Mouse (Mus musculus): Measurements from ENCODE around the gene Neurl1b.

Gene Neurl1b

DNA sequence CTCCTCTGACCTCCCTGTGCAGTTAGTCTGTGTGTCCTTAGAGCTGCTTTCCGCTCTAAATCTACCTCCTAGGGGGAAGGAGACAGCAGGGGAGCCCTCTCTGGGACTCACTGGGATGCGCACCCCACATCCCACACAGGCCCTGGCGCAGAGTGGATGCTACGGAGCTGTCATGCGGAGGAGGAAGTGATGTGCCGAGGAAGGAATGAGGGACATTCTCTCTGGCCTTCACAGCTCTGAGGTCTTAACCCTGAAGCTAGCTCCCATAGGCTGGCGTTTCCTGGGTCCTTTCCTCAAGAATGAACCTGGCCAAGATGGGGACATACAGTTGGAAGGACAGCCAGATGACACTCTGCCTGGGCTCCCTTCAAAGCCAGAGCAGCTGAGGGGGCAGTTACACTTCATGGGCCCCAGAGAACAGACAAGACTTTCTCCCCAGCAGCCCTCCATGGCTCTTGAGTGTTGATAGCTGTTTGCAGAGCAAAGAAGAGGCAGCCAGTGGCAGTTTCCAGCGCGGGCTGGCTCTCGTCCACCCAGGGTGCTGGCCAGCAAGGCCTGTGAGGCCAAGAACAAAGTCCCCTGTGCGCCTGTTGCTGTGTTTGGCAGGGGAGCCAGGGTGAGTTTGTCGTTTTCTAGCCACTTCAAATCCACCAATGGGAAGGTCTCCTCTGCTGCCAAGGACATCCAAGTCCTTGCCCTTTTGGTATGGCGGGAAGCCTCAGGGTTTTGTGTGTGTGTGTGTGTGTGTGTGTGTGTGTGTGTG is 10.5 kb downstream of the Neurl1b start:
- POLR2A ChIA-PET = interaction anchor here in 2 of 4 experiments (1.1 to 3.3 kb wide), 6 partner anchors 8 to 150 kb away, joined by 3 to 8 read pairs (median 4); no protein-coding TSS in a partner anchor
- CTCF ChIA-PET = interaction anchor here in 3 of 4 experiments (0.6 to 4.6 kb wide), 12 partner anchors 13 to 235 kb away, joined by 3 to 26 read pairs (median 3); no protein-coding TSS in a partner anchor

DNA sequence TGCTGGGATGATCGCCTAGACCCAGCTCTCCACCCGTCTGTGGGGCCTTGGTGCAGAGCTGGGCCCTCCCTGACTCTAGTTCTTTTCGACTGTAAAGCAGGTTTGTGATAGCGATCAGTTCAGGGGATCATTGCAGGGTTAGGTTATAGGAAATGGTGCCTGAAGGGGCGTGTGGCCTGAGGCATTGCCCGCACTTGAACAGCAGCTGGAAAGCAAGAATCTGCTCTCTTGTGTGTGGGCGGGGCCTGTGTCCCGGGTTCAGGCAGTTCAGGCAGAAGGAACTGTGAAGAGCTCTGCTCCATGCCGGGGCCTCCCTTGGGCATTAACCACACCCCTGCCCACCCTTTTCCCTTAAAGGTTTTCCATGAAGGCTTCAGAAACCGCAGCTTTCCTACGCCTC is 18.7 kb downstream of the Neurl1b start:
- POLR2A ChIA-PET = interaction anchor here in 3 of 4 experiments (0.5 to 1.5 kb wide), 12 partner anchors 9 to 499 kb away, joined by 3 to 7 read pairs (median 3); partner anchors contain the start of gene Phf1 (in 1 of the 3)
- CTCF ChIA-PET = interaction anchor here (0.5 to 3.3 kb wide), 8 partner anchors 10 to 248 kb away, joined by 3 to 16 read pairs (median 5); no protein-coding TSS in a partner anchor

- ChIA-PET CTCF (interaction anchor here in 2 of 4 experiments (0.6 to 8.2 kb wide), 3 partner anchors 15 to 183 kb away, joined by 3 to 56 read pairs (median 5); no protein-coding TSS in a partner anchor), POLR2A (interaction anchor here in 1 of 4 experiments (0.7 kb wide), 1 partner anchor 72 kb away, joined by 3 read pairs; no protein-coding TSS in a partner anchor)
Observed at GRCm38 (mm10) chr17:26437089-26437815, 22.6 kb downstream of the Neurl1b start.

GRCm38 (mm10) chr17:26439001-26439400 is 24.4 kb downstream of the Neurl1b start:
- POLR2A ChIA-PET = interaction anchor here in 3 of 4 experiments (0.6 to 1.3 kb wide), 5 partner anchors 12 to 126 kb away, joined by 3 read pairs; no protein-coding TSS in a partner anchor
- CTCF ChIA-PET = interaction anchor here (0.6 to 8.2 kb wide), 8 partner anchors 13 to 186 kb away, joined by 3 to 56 read pairs (median 6); partner anchors contain the start of gene Luc7l (in 1 of the 4)

DNA sequence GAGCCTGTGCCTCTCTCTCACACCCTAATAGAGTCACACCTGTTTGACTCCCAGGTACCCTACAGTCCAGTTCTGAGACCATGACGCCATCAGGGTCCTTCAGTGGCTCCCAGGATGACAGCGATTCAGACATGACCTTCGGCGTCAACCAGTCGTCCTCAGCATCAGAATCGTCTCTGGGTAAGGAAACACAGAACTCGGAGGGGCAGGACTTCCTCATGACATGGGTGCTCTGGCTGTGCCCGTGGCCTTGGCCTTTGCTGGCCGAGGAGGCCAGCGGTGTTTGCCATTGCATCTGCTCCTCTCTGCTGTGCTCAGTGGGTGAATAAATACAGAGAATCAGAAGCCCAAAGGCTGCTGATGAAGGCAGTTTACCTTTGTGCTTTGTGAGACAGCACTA is 26.4 kb downstream of the Neurl1b start:
- ChIA-PET POLR2A (interaction anchor here in 3 of 4 experiments (0.6 to 1.5 kb wide), 3 partner anchors 11 to 229 kb away, joined by 3 to 4 read pairs (median 3); no protein-coding TSS in a partner anchor), CTCF (interaction anchor here in 2 of 4 experiments (1.0 to 8.2 kb wide), 3 partner anchors 11 to 22 kb away, joined by 3 to 56 read pairs (median 16); no protein-coding TSS in a partner anchor)

DNA sequence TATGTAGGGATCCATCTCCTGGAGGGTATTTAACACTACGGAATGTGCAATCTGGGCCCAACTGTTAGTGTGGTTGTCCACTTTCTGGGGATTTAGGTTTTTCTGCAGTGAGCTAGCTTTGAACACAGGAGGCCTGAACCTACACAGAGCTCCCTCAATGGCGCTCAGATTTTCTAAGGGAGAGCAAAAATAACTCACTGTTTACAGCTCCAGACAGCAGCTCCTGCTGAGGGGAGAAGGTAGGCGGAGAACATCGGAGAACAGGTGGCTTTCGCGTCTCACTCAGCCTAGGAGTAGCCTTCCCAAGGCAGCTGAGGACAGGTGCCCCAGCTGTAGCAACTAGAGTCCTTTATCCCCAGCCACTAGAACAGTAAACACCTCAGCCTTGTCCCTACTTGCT is 27.6 kb downstream of the Neurl1b start:
- CTCF ChIA-PET = interaction anchor here in 3 of 4 experiments (0.9 to 8.2 kb wide), 4 partner anchors 10 to 166 kb away, joined by 3 to 56 read pairs (median 10); no protein-coding TSS in a partner anchor
- POLR2A ChIA-PET = interaction anchor here in 3 of 4 experiments (0.6 to 2.5 kb wide), 14 partner anchors 9 to 213 kb away, joined by 3 to 8 read pairs (median 3); no protein-coding TSS in a partner anchor

DNA sequence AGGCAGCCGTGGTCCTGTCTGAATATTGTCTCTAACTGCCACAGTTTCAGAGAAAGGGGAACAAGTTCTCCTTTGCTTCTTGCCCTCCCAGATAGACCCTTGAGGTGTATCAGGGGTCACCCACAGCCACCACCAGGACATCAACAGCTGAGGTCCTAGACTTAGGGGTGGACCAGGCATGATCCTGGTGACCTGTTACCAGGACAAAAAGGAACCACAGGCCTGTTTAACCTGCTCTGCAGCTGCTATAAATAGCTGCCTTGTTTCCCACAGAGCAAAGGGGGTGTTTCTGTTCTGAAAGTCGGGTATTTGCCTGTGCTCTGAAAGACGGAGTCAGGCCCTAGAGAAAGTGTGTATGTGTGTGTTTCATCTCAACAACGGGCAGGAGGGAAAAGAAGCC is 29.2 kb downstream of the Neurl1b start:
- POLR2A ChIA-PET = interaction anchor here in 2 of 4 experiments (1.2 to 2.5 kb wide), 2 partner anchors 8 to 19 kb away, joined by 4 to 8 read pairs; no protein-coding TSS in a partner anchor
- CTCF ChIA-PET = interaction anchor here (1.0 to 8.2 kb wide), 4 partner anchors 8 to 9 kb away, joined by 5 to 56 read pairs (median 11); no protein-coding TSS in a partner anchor

DNA sequence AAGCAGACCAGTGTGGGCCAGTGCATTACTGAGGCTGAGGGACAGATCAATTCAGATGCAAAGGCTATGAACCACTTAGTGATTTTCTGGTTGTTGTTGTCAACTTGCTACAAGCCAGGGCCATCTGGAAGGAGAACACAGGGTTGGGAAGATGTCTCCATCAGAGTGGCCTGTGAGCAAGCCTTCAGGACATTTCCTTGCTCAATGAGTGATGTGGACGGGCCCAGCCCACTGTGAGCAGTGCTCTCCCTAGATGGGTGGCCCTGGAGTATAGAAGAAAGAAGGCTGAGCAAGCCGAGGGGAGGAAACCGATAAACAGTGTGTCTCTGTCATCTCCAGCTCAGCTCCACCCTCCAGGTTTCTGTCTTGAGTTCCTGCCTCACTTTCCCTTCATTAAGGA is 34.8 kb downstream of the Neurl1b start:
- CTCF ChIA-PET = no interaction called here

GRCm38 (mm10) chr17:26451651-26452295 is 37.1 kb downstream of the Neurl1b start:
- POLR2A ChIA-PET = interaction anchor here in 3 of 4 experiments (0.6 to 2.1 kb wide), 12 partner anchors 8 to 204 kb away, joined by 3 to 8 read pairs (median 4); partner anchors contain the start of gene Luc7l (in 1 of the 3)

More for the DNA sequence above, 34.8 kb downstream of the Neurl1b start:
- POLR2A ChIA-PET = no interaction called here

DNA sequence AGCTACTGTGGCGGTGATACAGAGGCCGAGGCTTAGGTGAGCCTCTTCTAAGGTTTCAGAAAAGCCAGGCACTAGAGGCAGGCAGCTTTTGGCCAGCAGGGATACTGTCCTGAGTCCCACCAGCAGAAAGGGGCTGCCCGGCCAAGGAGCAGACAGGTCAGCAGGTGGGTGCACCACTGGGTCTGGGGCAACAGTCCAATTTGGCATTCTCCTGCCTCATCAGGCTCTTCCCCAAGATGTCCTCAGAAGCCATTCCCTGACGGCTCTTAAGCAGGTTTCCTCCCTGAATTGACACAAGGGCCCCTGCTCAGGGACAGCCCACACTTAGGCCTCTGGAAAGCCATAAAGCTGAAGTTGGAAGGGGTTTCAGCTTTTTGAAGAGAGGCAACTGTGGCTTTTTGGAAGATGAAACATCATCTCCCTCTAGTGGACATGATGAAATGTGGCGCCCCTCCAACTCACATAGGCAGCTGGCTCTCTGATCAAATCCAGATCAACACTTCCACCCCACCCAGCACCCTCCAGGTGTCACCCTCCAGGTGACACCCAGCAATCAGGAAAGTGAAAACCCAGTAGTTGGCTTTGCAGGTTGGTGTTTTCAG is 37.8 kb downstream of the Neurl1b start:
- POLR2A ChIA-PET = interaction anchor here in 3 of 4 experiments (0.9 to 2.1 kb wide), 11 partner anchors 9 to 264 kb away, joined by 3 to 8 read pairs (median 4); partner anchors contain the start of genes Atp6v0e (in 1 of the 3) and Luc7l (in 1 of the 3)
- CTCF ChIA-PET = interaction anchor here (0.5 to 3.2 kb wide), 89 partner anchors 8 to 496 kb away, joined by 3 to 56 read pairs (median 4); partner anchors contain the start of genes Atp6v0e (in 2 of the 4) and Decr2 (in 1 of the 4)

More at GRCm38 (mm10) chr17:26451651-26452295, 37.1 kb downstream of the Neurl1b start:
- CTCF ChIA-PET = interaction anchor here (0.5 to 3.2 kb wide), 105 partner anchors 7 to 554 kb away, joined by 3 to 56 read pairs (median 4); partner anchors contain the start of genes Atp6v0e (in 3 of the 4), Fam234a (in 1 of the 4) and Phf1 (in 1 of the 4)

DNA sequence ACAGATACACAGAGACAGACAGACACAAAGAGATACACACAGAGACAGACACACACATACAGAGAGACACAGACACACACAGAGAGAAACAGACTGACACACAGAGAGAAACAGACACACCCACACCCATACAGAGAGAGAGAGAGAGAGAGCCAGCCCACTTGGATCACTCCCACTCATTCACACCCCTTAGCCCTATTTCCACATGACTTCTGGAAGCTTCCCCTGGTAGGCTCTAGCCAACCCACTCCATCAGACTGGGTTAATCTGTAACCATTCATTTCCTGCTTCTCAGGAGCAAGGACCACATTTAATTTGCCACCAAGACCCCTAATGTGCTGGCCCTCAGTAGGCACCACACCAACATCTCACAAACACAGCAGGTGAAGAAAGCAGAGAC is 42.9 kb downstream of the Neurl1b start:
- CTCF ChIA-PET = no interaction called here
- POLR2A ChIA-PET = no interaction called here

DNA sequence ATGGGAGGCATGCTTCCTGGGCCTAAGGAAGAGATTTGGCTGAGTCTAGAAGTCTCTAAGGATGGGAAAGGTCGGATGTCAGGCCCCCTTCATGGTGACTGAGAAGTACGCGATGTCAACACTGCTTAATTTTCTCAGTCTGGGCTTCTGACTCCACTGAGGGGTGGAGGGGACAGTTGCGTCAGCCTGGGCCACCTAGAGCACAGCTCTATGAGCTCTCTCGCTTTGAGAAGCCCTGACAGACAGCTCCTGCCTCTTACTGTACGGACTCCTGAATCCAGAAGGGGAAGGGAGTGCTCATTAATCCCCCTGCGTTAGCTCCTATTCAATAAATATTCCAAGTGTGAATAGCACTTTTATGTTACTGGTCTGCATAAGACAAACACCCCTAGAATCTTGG is 43.4 kb downstream of the Neurl1b start:
- ChIA-PET POLR2A (no interaction called here), CTCF (no interaction called here)

GRCm38 (mm10) chr17:26462634-26463170 is 48.1 kb downstream of the Neurl1b start:
- ChIA-PET POLR2A (interaction anchor here in 3 of 4 experiments (0.6 to 3.4 kb wide), 16 partner anchors 10 to 254 kb away, joined by 3 to 22 read pairs (median 4); partner anchors contain the start of gene Atp6v0e (in 1 of the 3)), CTCF (interaction anchor here (0.5 to 3.4 kb wide), 34 partner anchors 10 to 424 kb away, joined by 3 to 40 read pairs (median 3); partner anchors contain the start of gene Atp6v0e (in 1 of the 4))

GRCm38 (mm10) chr17:26463432-26463831 is 48.8 kb downstream of the Neurl1b start:
- ChIA-PET POLR2A (interaction anchor here in 2 of 4 experiments (1.0 to 3.6 kb wide), 14 partner anchors 10 to 253 kb away, joined by 3 to 39 read pairs (median 4); partner anchors contain the start of gene Atp6v0e (in 1 of the 2)), CTCF (interaction anchor here (0.6 to 3.4 kb wide), 22 partner anchors 11 to 600 kb away, joined by 3 to 40 read pairs (median 4); partner anchors contain the start of gene Atp6v0e (in 1 of the 4))

DNA sequence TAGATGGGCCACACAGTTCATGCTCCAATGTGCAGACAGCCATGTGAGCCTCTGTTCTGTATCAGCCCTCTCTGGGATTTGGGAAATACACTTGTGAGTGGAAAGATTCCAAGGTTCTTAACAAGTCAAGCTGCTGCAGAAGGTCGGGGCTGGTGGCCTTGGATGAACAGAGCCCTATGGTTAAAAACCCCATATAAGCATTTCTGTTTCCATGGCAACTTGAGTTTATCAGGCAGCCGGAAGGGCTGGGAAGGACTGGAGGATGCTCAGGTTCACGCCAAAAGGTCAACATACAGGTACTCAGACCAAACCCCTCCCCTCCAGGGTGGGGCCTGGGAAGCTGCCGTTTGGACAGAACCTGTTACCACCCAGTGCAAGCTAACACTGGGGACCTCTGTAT is 49.4 kb downstream of the Neurl1b start:
- CTCF ChIA-PET = interaction anchor here in 3 of 4 experiments (0.5 to 3.0 kb wide), 14 partner anchors 12 to 599 kb away, joined by 3 to 22 read pairs (median 4); partner anchors contain the start of gene Nkx2-5 (in 1 of the 3)
- POLR2A ChIA-PET = interaction anchor here in 3 of 4 experiments (0.6 to 3.6 kb wide), 16 partner anchors 11 to 262 kb away, joined by 3 to 39 read pairs (median 4); partner anchors contain the start of gene Atp6v0e (in 1 of the 3)

DNA sequence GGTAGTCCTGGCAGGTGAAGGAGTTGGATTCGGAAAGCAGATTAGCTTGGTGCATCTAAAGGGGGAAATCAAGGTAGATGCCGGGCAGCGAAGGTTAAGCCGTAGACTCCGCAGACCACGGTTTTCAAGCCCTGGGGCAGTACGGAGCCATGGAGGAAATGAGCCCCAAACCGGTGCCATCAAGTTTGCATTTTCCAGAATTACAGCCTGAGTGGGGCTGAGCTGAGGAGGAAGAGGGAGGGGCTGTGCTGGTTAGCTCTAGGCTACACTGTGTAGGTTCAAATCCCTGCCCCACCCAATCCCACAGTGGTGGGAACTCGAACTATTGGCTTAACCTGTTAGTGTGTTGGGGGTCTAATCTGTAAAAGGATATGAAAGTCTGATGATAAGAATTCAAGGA is 49.9 kb downstream of the Neurl1b start:
- CTCF ChIA-PET = interaction anchor here (0.5 to 3.0 kb wide), 21 partner anchors 12 to 420 kb away, joined by 3 to 22 read pairs (median 4); partner anchors contain the start of genes Atp6v0e (in 1 of the 4) and Nkx2-5 (in 1 of the 4)
- POLR2A ChIA-PET = interaction anchor here in 3 of 4 experiments (0.6 to 3.6 kb wide), 24 partner anchors 10 to 262 kb away, joined by 3 to 39 read pairs (median 4); partner anchors contain the start of gene Atp6v0e (in 1 of the 3)
